Mouse (Mus musculus) CH12.LX (cell line): ENCODE results near the gene Aco1. TPM values are rescaled to one million over a fixed set of nuclear protein-coding genes. Genes with fewer than 3 reads are reported as not detected.

Experiments used
- DNase-seq: peaks from one replicate; pipeline ENCODE4 v3.0.0-alpha.2; 2013; ENCODE audit errors: extremely low read depth
- H3K27ac ChIP-seq: 2 replicates; pipeline ENCODE4 v1.5.1; 2012; ENCODE audit warnings: low read depth, mild to moderate bottlenecking, control low read depth, moderate library complexity; ENCODE audit not compliant: insufficient read depth
- H3K27me3 ChIP-seq: replicated peaks from 2 replicates; pipeline ENCODE3; 2012; ENCODE audit warnings: inconsistent platforms
- H3K36me3 ChIP-seq, 2 experiments: replicated peaks in 1 of 2; 2 replicates each; pipeline versions ENCODE3 to v1.6.1; 2012; ENCODE audit warnings: inconsistent platforms in 1 of 2, low read length in 1 of 2, mild to moderate bottlenecking in 1 of 2, mixed read lengths in 1 of 2, moderate library complexity in 1 of 2; ENCODE audit not compliant: control insufficient read depth in 1 of 2, insufficient read depth in 1 of 2
- H3K4me1 ChIP-seq, 2 experiments: 2 replicates each; pipeline ENCODE4 v1.6.1; 2012; ENCODE audit warnings: inconsistent platforms in 1 of 2, moderate library complexity in 1 of 2; ENCODE audit not compliant: insufficient read depth in 2 of 2, control insufficient read depth in 1 of 2
- H3K4me2 ChIP-seq: 2 replicates; pipeline ENCODE4 v1.6.1; 2012; ENCODE audit warnings: low read depth, mild to moderate bottlenecking, control low read depth; ENCODE audit not compliant: poor library complexity, insufficient read depth, severe bottlenecking
- H3K4me3 ChIP-seq, 3 experiments: fragments of 150-350 bp in 1 of 3; sonication (generic) in 1 of 3; replicated peaks in 1 of 3; 2 replicates each; pipeline versions ENCODE3 to v1.5.1; 2011 to 2012; ENCODE audit warnings: low read depth in 2 of 3, low read length in 2 of 3, mild to moderate bottlenecking in 2 of 3, moderate library complexity in 2 of 3, control low read depth in 1 of 3, improper control_type of control experiment in 1 of 3, inconsistent platforms in 1 of 3, mixed read lengths in 1 of 3; ENCODE audit not compliant: poor library complexity in 1 of 3
- H3K79me2 ChIP-seq: replicated peaks from 2 replicates; pipeline ENCODE4 v1.6.1; 2012; ENCODE audit warnings: mild to moderate bottlenecking, moderate library complexity; ENCODE audit not compliant: control insufficient read depth, poor library complexity, insufficient read depth, severe bottlenecking; ENCODE audit errors: extremely low read depth
- H3K9ac ChIP-seq: 2 replicates; pipeline ENCODE4 v1.6.1; 2012; ENCODE audit warnings: low read depth, mild to moderate bottlenecking, control low read depth, moderate library complexity; ENCODE audit not compliant: insufficient read depth
- H3K9me3 ChIP-seq: replicated peaks from 2 replicates; pipeline ENCODE3; 2012; ENCODE audit warnings: low read length, inconsistent platforms, mixed read lengths
- BHLHE40 ChIP-seq: IDR thresholded peaks from 2 replicates; pipeline ENCODE4 v1.6.1; 2011; ENCODE audit warnings: mild to moderate bottlenecking, low read depth, low read length, improper control_type of control experiment
- CHD2 ChIP-seq: IDR thresholded peaks from 2 replicates; pipeline ENCODE4 v1.6.1; 2011; ENCODE audit warnings: low read length, improper control_type of control experiment
- ETS1 ChIP-seq: conservative IDR thresholded peaks from 2 replicates; pipeline ENCODE4 v1.6.1; 2012; ENCODE audit warnings: low read depth, mild to moderate bottlenecking, inconsistent platforms, low read length, improper control_type of control experiment, moderate library complexity
- HCFC1 ChIP-seq: IDR thresholded peaks from 2 replicates; pipeline ENCODE4 v1.6.1; 2012; ENCODE audit warnings: low read depth, mild to moderate bottlenecking, inconsistent platforms, low read length, improper control_type of control experiment
- IRF4 ChIP-seq: IDR thresholded peaks from 2 replicates; pipeline ENCODE4 v1.6.1; 2014; ENCODE audit warnings: low read depth, mild to moderate bottlenecking, inconsistent platforms, low read length, improper control_type of control experiment
- JUND ChIP-seq: conservative IDR thresholded peaks from 2 replicates; pipeline ENCODE4 v1.6.1; 2011; ENCODE audit warnings: low read depth, low read length, improper control_type of control experiment
- KAT2A ChIP-seq: IDR thresholded peaks from 2 replicates; pipeline ENCODE4 v1.6.1; 2012; ENCODE audit warnings: low read length, improper control_type of control experiment, inconsistent platforms; ENCODE audit not compliant: insufficient replicate concordance
- MAX ChIP-seq: IDR thresholded peaks from 2 replicates; pipeline ENCODE4 v1.6.1; 2011; ENCODE audit warnings: low read length, improper control_type of control experiment
- MXI1 ChIP-seq: IDR thresholded peaks from 2 replicates; pipeline ENCODE4 v1.6.1; 2011; ENCODE audit warnings: mild to moderate bottlenecking, low read depth, low read length, improper control_type of control experiment
- MYC ChIP-seq: IDR thresholded peaks from 2 replicates; pipeline ENCODE4 v1.6.1; 2011; ENCODE audit warnings: low read depth, mild to moderate bottlenecking, improper control_type of control experiment, low read length
- NRF1 ChIP-seq: IDR thresholded peaks from 2 replicates; pipeline ENCODE4 v1.6.1; 2014; ENCODE audit warnings: low read depth, mild to moderate bottlenecking, inconsistent platforms, low read length, improper control_type of control experiment, moderate library complexity
- POLR2A ChIP-seq: IDR thresholded peaks from 2 replicates; pipeline ENCODE4 v1.6.1; 2011; ENCODE audit warnings: low read depth, mild to moderate bottlenecking, improper control_type of control experiment, low read length
- RCOR1 ChIP-seq: conservative IDR thresholded peaks from 2 replicates; pipeline ENCODE4 v1.6.1; 2012; ENCODE audit warnings: low read depth, mild to moderate bottlenecking, inconsistent platforms, low read length, improper control_type of control experiment
- SMC3 ChIP-seq: IDR thresholded peaks from 2 replicates; pipeline ENCODE4 v1.6.1; 2011; ENCODE audit warnings: low read depth, low read length, improper control_type of control experiment
- TCF12 ChIP-seq: IDR thresholded peaks from 2 replicates; pipeline ENCODE4 v1.6.1; 2014; ENCODE audit warnings: low read depth, mild to moderate bottlenecking, inconsistent platforms, low read length, improper control_type of control experiment
- USF2 ChIP-seq: conservative IDR thresholded peaks from 2 replicates; pipeline ENCODE4 v1.6.1; 2011; ENCODE audit warnings: low read depth, low read length, improper control_type of control experiment
- ZKSCAN1 ChIP-seq: IDR thresholded peaks from 2 replicates; pipeline ENCODE4 v1.6.1; 2012; ENCODE audit warnings: low read depth, inconsistent platforms, low read length, improper control_type of control experiment, borderline replicate concordance
- ZMIZ1 ChIP-seq: IDR thresholded peaks from 2 replicates; pipeline ENCODE4 v1.6.1; 2012; ENCODE audit warnings: low read depth, mild to moderate bottlenecking, inconsistent platforms, low read length, improper control_type of control experiment
- ZNF384 ChIP-seq: IDR thresholded peaks from 2 replicates; pipeline ENCODE4 v1.6.1; 2012; ENCODE audit warnings: low read depth, low read length, improper control_type of control experiment, inconsistent platforms
- dilution Hi-C: fragments of 300-500 bp; cut with MboI; formaldehyde crosslinking; loops from 2 replicates; pipeline ENCODE4 v1.14.3; 2020; ENCODE audit warnings: low sequenced_read_pairs; ENCODE audit not compliant: extremely low pct_unique_long_range_greater_than_20kb, extremely low pct_ligation_motif_present
- in situ Hi-C: fragments of 300-500 bp; cut with MboI; formaldehyde crosslinking; loops from 3 replicates; pipeline ENCODE4 v1.14.3; 2019; ENCODE audit warnings: low sequenced_read_pairs, low pct_ligation_motif_present, low pct_unique_long_range_greater_than_20kb, mixed read lengths
- polyA plus RNA-seq: library from polyadenylated mRNA; unstranded; fragments of >175 nt; gene quantifications from 2 replicates; pipeline ENCODE4 v1.2.1, GENCODE M21; 2012; ENCODE audit warnings: low read depth; ENCODE audit not compliant: insufficient read length
- total RNA-seq, 2 experiments: library from RNA; depleted of rRNA; stranded (reverse); fragments of 300-350 nt in 1 of 2; fragments of >200 nt in 1 of 2; gene quantifications; 2 replicates each; pipeline ENCODE4 v1.2.3; 2012 to 2014

The Aco1 gene
- total and polyA plus RNA-seq, 3 experiments, result 23.2 to 27.1 (median 24.8) TPM

DNA sequence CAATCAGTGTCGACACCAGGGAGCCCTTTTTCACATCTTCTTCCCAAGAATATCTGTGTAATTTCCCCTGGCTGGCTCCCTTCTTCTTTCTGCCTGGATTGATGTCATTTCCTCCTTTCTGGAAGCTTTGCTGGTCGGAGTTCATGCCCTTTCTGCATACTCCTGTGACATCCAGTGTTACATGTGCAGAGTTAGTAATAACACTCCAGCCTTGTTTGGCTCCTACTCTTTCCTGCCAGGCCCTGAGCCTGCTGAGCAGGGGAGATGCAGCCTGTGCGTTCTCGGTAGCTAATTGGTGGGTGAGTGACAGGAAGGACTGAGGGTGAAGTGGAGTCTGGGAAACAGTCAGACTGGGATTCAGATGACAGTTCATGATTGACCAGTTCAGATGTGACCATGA lies 31.4 kb downstream of the Aco1 start:
- dilution Hi-C loops (no loop called here), in situ Hi-C loops (no loop called here)
- Histone ChIP-seq H3K9me3 (no peaks in the 10 kb centered on the region), H3K27me3 (no peaks in the 10 kb centered on the region), H3K4me2 (no peak overlapping the region), H3K4me1 (no peaks in the 10 kb centered on the region), H3K36me3 (peaks cover 5 to 57% of the 10 kb centered on the region in 2 experiments), H3K27ac (no peak overlapping the region), H3K79me2 (no peaks in the 10 kb centered on the region), H3K4me3 (no peak overlapping the region), H3K9ac (no peak overlapping the region)
- no peak for DNase-seq
- TF ChIP-seq HCFC1 (no peak), USF2 (no peak), MXI1 (no peak), SMC3 (no peak), BHLHE40 (no peak), MYC (no peak), NRF1 (no peak), JUND (no peak), ZNF384 (no peak)

DNA sequence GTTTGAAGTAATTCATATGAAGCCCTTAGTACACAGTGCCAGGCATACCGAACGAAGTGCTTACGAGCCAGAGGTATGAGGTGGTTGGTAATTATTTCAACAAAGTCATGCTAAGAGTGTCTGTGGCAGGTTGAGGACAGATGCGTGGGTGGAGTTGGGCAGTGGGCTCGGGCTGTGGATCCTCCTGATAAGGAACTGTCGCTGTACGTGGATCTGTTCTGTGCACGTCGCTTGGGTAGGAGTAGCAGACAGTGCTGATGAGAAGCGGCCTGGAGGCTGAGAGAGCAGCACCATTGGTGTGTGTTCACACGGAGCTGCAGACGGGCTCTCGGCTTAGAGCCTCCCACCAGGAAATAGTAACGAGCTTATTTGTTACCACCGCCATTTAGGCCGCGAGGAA lies 35.7 kb downstream of the Aco1 start:
- H3K4me3 ChIP-seq, result no peak overlapping the region
- no peaks in the 10 kb centered on the region for H3K9me3 ChIP-seq
- H3K4me1 ChIP-seq, result no peaks in the 10 kb centered on the region
- no peak overlapping the region for H3K27ac ChIP-seq
- no peak for DNase-seq
- TF ChIP-seq POLR2A (no peak), HCFC1 (no peak), RCOR1 (no peak), ZMIZ1 (no peak), CHD2 (no peak), ZKSCAN1 (no peak), ZNF384 (no peak), KAT2A (no peak), MAX (no peak), USF2 (no peak), BHLHE40 (no peak), ETS1 (no peak), TCF12 (no peak), IRF4 (no peak), NRF1 (no peak)
- TF ChIP-seq, all 38 proteins: peak for 0
- H3K9ac ChIP-seq, result no peak overlapping the region
- H3K79me2 ChIP-seq, result no peaks in the 10 kb centered on the region
- peaks cover 7 to 75% of the 10 kb centered on the region in 2 experiments for H3K36me3 ChIP-seq
- H3K4me2 ChIP-seq, result no peak overlapping the region
- H3K27me3 ChIP-seq, result no peaks in the 10 kb centered on the region
- in situ Hi-C loops (no loop called here), dilution Hi-C loops (no loop called here)
